Mouse (Mus musculus) gastrocnemius, adult 8-10 months (tissue): ENCODE data around the gene Smarca2. TPM values are rescaled to one million over a fixed set of nuclear protein-coding genes. Genes with fewer than 3 reads are reported as not detected.
A peak's percentile ranks its signal among the peaks of the same experiment; 100 is the strongest.

Source experiments
- DNase-seq, 2 experiments: peaks; one replicate each; pipeline ENCODE4 v3.0.0; 2022; ENCODE audit warnings: low spot score in 2 of 2
- total RNA-seq, 4 experiments: library from RNA; stranded (reverse); gene quantifications; 2 replicates each; pipeline ENCODE4 v1.2.4; 2022

Gene Smarca2
- total RNA-seq, 4 experiments from 2014 or later: 46.8 to 65.7 (median 58.7) TPM

GRCm38 (mm10) chr19:26746709-26747467 lies 142.0 kb downstream of the Smarca2 start:
- DNase-seq: no peak

GRCm38 (mm10) chr19:26747571-26748539 lies 143.0 kb downstream of the Smarca2 start:
- DNase-seq: peak; percentile 35 to 39

GRCm38 (mm10) chr19:26748676-26749075 lies 143.8 kb downstream of the Smarca2 start:
- no peak for DNase-seq

GRCm38 (mm10) chr19:26749427-26750137 lies 144.7 kb downstream of the Smarca2 start:
- DNase-seq: no peak

- DNase-seq: no peak
These were observed 147.8 kb downstream of the Smarca2 start for GRCm38 (mm10) chr19:26752611-26753163.

- DNase-seq: no peak
These were observed 148.5 kb downstream of the Smarca2 start for GRCm38 (mm10) chr19:26753266-26753872.

- DNase-seq: no peak
These were observed 149.4 kb downstream of the Smarca2 start for GRCm38 (mm10) chr19:26754016-26754794.

- no peak for DNase-seq
These were observed 151.1 kb downstream of the Smarca2 start for GRCm38 (mm10) chr19:26755991-26756390.

GRCm38 (mm10) chr19:26756399-26756798 lies 151.5 kb downstream of the Smarca2 start:
- no peak for DNase-seq

- DNase-seq: no peak
These were observed 153.3 kb downstream of the Smarca2 start for GRCm38 (mm10) chr19:26758156-26758555.

GRCm38 (mm10) chr19:26758620-26759019 lies 153.8 kb downstream of the Smarca2 start:
- DNase-seq: no peak

- DNase-seq: no peak
These were observed 154.4 kb downstream of the Smarca2 start for GRCm38 (mm10) chr19:26759295-26759694.

- DNase-seq: no peak
These were observed 156.4 kb downstream of the Smarca2 start for GRCm38 (mm10) chr19:26761257-26761656.

GRCm38 (mm10) chr19:26765483-26765882 lies 160.6 kb downstream of the Smarca2 start:
- DNase-seq: no peak

- DNase-seq: no peak
These were observed 162.6 kb downstream of the Smarca2 start for GRCm38 (mm10) chr19:26767454-26767853.

GRCm38 (mm10) chr19:26767941-26768340 lies 163.1 kb downstream of the Smarca2 start:
- no peak for DNase-seq

- no peak for DNase-seq
These were observed 164.0 kb downstream of the Smarca2 start for GRCm38 (mm10) chr19:26768846-26769245.

- no peak for DNase-seq
These were observed 165.0 kb downstream of the Smarca2 start for GRCm38 (mm10) chr19:26769609-26770500.

- no peak for DNase-seq
These were observed 165.7 kb downstream of the Smarca2 start for GRCm38 (mm10) chr19:26770592-26770991.
